Mouse (Mus musculus) testis, adult 2 months (tissue): Measurements from ENCODE around the gene Olfr644.

Experiments used
- CTCF ChIP-seq: fragments of 200-500 bp; IDR thresholded peaks from 2 replicates; pipeline ENCODE4 v1.5.1; 2012; ENCODE audit warnings: low read depth, mild to moderate bottlenecking, inconsistent platforms, low read length, moderate library complexity; ENCODE audit not compliant: control insufficient read depth, insufficient read depth, insufficient replicate concordance
- POLR2A ChIP-seq: fragments of 200-500 bp; IDR thresholded peaks from 2 replicates; pipeline ENCODE4 v1.6.1; 2012; ENCODE audit warnings: low read depth, mild to moderate bottlenecking, inconsistent platforms, low read length, moderate library complexity; ENCODE audit not compliant: control insufficient read depth

- no peak for TF ChIP-seq CTCF
- TF ChIP-seq POLR2A, result no peak
These were observed 33.0 kb upstream of the Olfr644 start, which contains the start of gene Olfr646 for GRCm38 (mm10) chr7:104104757-104104972.
